Mouse (Mus musculus): ENCODE data around the gene Prss36.

Prss36 gene

GRCm38 (mm10) chr7:127935028-127935722 lies 11.3 kb downstream of the Prss36 start:
- DNase-seq (ENCODE audit: low read depth, low spot score), result peak; percentile 88

DNA sequence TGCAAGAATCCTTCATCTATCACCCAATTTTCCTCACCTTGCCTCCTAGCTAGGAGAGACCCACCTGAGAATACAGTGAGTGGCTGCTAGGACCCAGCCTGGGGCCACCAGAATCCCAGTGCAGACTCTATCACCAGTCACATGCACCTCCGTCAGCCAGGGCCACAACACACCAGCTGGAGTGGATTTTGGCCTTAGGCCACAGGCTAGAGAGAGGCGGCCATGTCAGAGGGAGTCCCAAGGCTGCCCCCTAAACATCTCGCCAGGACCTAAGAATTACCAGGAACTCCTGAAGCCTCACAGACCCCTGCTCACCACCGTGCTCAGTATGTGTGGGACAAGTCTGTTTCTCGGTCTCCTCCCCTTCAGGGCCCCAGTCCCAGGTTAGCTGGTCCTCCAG lies 12.4 kb downstream of the Prss36 start:
- DNase-seq (ENCODE audit: low read depth, low spot score), result no peak

DNA sequence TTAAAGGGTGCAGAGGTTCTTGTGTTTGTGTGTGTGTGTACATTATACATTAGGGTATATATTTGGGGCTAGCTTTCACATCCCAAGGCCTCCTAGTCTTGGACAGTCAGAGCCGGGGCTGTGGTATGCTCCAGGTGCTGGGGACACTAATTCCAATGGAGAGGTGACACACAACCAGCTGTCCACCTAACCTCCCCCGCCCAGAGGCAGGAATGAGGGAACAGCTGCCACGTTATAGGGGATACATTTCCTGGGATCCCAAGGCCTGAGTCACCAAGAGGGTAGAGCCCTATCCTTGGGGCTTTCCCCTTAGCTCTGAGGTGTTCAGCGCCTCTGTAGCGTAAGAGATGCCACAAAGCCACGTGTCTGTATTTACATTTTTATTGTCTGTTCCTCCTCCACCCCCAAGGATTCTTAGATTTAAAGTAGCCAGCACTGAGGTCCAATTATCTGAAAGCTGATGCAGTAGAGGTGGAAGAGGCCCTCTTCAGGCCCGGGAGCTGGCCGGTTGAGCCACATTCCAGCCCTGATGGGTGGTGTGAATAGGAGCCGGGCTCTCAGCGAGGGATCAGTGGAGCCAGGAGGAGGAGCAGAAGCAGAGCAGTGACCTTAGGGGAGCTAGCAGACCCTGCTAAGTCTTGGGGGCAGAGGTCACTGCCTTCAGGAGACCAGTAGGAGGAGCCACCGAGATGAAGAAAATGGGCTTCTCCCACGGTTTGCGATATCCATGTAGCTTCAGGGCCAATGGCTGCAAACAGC lies 14.1 kb downstream of the Prss36 start:
- DNase-seq (ENCODE audit: low read depth, low spot score), result no peak

- no peak for DNase-seq (ENCODE audit: low read depth, low spot score)
Measured at GRCm38 (mm10) chr7:127931351-127932135, 15.0 kb downstream of the Prss36 start.

GRCm38 (mm10) chr7:127930636-127931035 lies 15.9 kb downstream of the Prss36 start:
- DNase-seq (ENCODE audit: low read depth, low spot score), result no peak

DNA sequence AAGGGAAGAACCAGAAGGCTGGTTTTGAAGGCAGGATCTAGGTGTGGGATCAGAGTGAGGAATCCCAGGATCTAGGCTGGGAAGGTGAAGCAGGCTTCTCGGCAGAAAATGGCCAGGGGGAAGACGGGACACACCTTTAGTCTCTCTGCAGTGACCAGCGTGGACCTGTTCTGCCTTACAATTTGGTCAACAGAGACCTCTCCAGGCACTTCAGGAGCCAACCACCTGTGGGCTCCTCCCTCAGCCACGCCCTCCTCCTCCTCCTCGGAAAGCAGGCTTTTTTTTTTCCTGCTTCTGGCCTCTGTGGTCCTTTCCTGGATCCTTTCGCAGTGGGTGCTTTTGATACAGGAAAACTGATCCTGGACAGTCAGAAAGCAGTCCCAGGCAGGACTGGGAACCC lies 16.6 kb downstream of the Prss36 start, which contains the start of gene Prss8:
Gene Prss8, minus strand, starts transcription at position 182 of the 400 bp plus-strand sequence.
- DNase-seq (ENCODE audit: low read depth, low spot score), result no peak

- DNase-seq (ENCODE audit: low read depth, low spot score), result no peak
Measured at GRCm38 (mm10) chr7:127928596-127928995, 17.9 kb downstream of the Prss36 start.

GRCm38 (mm10) chr7:127927726-127928125 lies 18.8 kb downstream of the Prss36 start:
- no peak for DNase-seq (ENCODE audit: low read depth, low spot score)

DNA sequence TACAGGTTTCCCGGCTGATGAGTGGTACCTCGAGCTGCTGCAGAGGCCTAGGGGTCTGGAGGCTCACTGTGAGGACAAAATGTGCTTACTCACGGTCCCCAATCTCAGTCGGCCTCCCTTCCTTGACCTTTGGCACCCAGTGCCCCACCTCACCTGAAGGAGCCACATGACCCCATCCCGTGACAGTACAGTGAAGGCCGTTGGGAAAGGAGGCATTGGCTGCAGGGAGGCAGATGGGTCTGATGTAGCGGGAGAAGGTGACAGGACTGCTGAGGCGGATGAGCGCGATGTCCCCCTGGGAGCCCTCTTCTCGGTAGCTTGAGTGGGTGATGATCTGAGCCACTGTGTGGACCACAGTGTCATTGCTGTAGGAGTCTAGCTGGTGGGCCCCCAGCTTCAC lies 19.7 kb downstream of the Prss36 start:
- no peak for DNase-seq (ENCODE audit: low read depth, low spot score)

- no peak for DNase-seq (ENCODE audit: low read depth, low spot score)
Measured at GRCm38 (mm10) chr7:127926066-127926465, 20.5 kb downstream of the Prss36 start.

DNA sequence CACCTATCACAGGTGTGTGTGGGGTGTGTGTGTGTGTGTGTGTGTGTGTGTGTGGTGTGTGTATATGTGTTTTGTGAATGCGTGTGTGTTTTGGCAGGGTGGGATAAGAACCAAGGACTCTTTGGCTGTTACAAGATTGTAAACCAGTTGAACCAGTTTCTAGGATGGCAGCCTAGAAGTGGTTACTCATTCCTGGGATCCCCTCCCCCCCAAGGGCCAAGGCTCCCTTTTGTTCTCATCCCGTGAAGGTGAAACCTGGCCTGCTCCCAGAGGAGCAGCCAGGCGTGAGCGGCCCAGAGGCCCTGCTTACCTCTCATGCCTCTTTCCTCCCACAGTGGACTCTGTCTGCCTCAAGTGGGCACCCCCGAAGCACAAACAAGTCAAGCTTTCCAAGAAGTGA lies 21.3 kb downstream of the Prss36 start:
- no peak for DNase-seq (ENCODE audit: low read depth, low spot score)

GRCm38 (mm10) chr7:127923714-127924113 lies 22.8 kb downstream of the Prss36 start:
- DNase-seq (ENCODE audit: low read depth, low spot score), result no peak

GRCm38 (mm10) chr7:127922451-127923275 lies 23.9 kb downstream of the Prss36 start:
- no peak for DNase-seq (ENCODE audit: low read depth, low spot score)

- DNase-seq (ENCODE audit: low read depth, low spot score), result no peak
Measured at GRCm38 (mm10) chr7:127921516-127921915, 25.0 kb downstream of the Prss36 start.

- no peak for DNase-seq (ENCODE audit: low read depth, low spot score)
Measured at GRCm38 (mm10) chr7:127919290-127919689, 27.2 kb downstream of the Prss36 start.

DNA sequence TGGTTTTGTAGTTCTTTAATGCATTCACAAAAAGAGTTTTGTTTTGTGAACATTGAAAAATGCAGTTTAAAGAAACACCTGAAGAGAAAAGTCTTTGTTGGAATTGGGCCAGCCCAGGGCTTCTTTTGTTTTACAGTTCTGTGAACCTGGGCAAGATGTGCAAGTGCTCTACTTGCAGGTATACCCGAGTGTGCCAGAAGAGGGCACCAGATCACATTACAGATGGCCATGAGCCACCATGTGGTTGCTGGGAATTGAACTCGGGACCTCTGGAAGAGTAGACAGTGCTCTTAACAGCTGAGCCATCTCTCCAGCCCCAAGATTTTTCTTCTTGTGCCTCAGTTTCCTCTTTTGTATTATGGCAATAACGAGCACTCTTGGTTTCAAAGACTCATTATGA lies 28.3 kb downstream of the Prss36 start:
- DNase-seq (ENCODE audit: low read depth, low spot score), result no peak

- no peak for DNase-seq (ENCODE audit: low read depth, low spot score)
Measured at GRCm38 (mm10) chr7:127915293-127915692, 31.2 kb downstream of the Prss36 start.

- no peak for DNase-seq (ENCODE audit: low read depth, low spot score)
Measured at GRCm38 (mm10) chr7:127912938-127913337, 33.6 kb downstream of the Prss36 start.

GRCm38 (mm10) chr7:127912190-127912871 lies 34.2 kb downstream of the Prss36 start, which contains the start of gene Kat8:
Gene Kat8, plus strand, starts transcription at chr7:127912516.
- peak; percentile 83 for DNase-seq (ENCODE audit: low read depth, low spot score)

DNA sequence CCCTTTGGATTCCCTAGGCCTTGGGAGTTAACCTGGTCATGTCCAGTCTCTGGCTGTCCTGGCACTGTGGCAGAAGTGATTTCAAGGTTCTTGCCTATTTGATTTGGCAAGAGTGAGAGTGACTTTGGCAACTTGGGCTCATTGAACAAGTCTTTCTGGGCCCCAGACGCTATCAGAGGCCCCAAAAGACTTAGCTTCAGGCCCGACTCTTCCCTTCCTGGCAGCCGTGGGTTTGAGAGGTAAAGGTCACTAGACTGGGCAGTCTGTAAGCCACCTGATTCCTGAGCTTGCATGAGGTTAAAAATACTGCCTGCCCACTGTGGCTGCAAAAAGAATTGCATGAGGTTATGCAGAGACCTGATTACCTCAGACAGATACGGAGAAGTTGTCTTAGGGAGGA lies 37.9 kb downstream of the Prss36 start:
- DNase-seq (ENCODE audit: low read depth, low spot score), result no peak

DNA sequence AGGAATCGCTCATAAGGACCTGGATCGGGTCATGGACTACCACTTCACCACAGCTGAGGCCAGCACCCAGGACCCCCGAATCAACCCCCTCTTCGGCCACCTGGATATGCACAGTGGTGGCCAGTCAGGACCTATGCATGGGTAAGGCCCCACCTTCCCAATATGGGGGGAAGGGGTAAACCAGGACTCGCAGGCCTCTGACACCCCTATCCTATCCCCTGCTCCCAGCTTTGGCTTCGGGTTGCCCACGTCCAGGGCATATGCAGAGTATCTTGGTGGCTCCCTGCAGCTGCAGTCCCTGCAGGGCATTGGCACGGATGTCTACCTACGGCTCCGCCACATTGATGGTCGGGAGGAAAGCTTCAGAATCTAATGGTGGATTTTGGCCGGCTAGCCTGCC lies 38.6 kb downstream of the Prss36 start:
- no peak for DNase-seq (ENCODE audit: low read depth, low spot score)

Data from brain, embryonic 18.5 days (tissue).